Mouse (Mus musculus): ENCODE data around the gene Fau.
A peak's percentile ranks its signal among the peaks of the same experiment; 100 is the strongest.

Fau gene

GRCm38 (mm10) chr19:6070571-6071250, 13.1 kb downstream of the Fau start:
- DNase-seq (ENCODE audit: low read depth, low spot score): no peak

GRCm38 (mm10) chr19:6071261-6071660, 13.6 kb downstream of the Fau start:
- no peak for DNase-seq (ENCODE audit: low read depth, low spot score)

- DNase-seq (ENCODE audit: low read depth, low spot score): no peak
Measured at GRCm38 (mm10) chr19:6073889-6074288, 16.2 kb downstream of the Fau start.

- peak; percentile 90 for DNase-seq (ENCODE audit: low read depth, low spot score)
Measured at GRCm38 (mm10) chr19:6076564-6077393, 19.1 kb downstream of the Fau start, which contains the start of gene Vps51. TSS of gene Vps51 (minus strand) at chr19:6077231.

DNA sequence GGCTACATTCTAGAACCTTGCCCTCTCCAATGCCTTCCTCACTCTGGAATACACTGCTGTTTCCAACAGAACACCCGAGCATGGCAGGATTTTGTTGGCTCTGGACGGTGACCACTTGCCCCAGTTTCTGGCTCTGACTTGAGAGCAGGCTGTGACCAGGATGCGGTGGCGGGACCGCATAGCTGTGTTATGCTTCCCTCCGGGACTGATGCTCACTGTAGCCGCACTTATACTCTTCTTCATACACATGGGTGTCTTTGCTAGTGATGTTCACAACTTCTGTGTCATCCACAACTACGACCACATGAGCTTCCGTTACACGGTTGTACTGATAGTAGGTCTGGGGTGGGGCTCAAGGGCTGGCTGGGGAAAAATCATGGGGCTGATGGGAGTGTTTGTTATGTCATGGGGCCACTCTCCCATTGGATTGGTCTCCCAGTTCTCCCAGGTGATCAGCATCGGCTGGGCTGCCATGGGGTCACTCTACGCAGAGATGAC, 22.4 kb downstream of the Fau start, which contains the start of gene Tmem262:
Gene Tmem262 (plus strand): TSS at position 51 of the 498 bp plus-strand sequence.
- no peak for DNase-seq (ENCODE audit: low read depth, low spot score)

DNA sequence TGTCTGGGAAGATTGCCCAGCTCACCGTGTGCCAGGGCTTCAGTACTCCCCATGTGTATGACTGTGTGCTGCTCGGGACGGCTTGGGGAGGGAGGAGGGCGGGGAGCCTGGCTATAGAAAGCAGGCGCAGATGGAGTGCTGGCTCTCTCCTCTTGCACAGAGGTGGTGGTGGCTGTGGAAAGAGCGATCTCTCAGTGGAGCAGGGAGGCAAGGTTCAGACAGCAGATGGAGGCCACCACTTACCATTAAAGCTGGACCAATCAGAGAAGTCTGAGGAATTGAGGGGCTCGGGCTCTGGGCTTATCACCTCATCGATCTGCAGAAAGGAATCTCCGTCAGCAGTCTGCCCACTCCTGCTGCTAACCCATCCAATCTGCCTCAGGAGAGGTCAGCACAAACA, 24.5 kb downstream of the Fau start, which contains the start of gene Gm28374:
Gene Gm28374 (minus strand): TSS at position 101 of the 400 bp plus-strand sequence.
- DNase-seq (ENCODE audit: low read depth, low spot score): no peak

- peak; percentile 97 for DNase-seq (ENCODE audit: low read depth, low spot score)
Measured at GRCm38 (mm10) chr19:6084478-6085248, 27.0 kb downstream of the Fau start, which contains the start of the genes Zfpl1 and Cdca5. TSS of gene Zfpl1 (minus strand) at chr19:6084956. TSS of gene Cdca5 (plus strand) at chr19:6084983.

GRCm38 (mm10) chr19:6085417-6085879, 27.8 kb downstream of the Fau start:
- no peak for DNase-seq (ENCODE audit: low read depth, low spot score)

DNA sequence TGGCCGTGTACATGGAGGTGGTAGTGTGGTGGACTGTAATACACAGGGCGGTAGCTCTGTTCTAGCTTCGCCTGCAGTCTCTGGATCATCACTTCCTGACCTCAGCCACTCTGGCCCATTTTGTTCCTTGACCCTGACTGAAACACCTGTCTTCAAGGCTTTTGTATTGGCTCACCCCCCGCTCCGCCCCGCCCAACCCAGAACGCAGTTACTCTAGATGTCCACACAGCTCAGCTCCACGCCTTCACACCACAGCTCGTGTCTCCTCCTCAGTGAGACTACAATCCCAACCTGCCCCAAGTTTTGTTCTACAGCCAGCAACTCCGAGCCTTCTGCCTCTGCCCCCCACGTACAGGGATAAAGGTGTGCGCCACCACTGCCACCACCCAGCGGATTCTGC, 31.2 kb downstream of the Fau start:
- no peak for DNase-seq (ENCODE audit: low read depth, low spot score)

DNA sequence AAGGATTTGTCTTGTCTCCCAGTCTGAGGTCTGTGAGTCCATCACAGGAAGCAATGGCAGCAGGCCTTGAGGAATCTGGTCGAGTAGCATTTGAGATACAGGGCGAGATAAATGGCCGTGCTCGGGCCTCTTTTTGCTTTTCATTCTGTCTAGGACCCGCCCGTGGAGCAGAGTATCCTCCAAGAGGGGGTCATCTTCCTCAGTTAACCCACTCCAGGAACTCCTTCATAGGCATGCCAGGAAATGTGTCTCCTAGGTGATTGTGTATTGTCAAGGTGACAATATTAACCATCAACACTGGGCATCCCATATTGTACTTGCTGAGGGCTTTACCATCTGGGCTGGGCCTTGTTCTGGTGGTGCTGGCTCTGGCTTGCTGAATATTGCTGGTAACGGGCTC, 36.5 kb downstream of the Fau start, which contains the start of gene AC131692.1:
Gene AC131692.1 (plus strand): TSS at position 301 of the 400 bp plus-strand sequence.
- DNase-seq (ENCODE audit: low read depth, low spot score): no peak

DNA sequence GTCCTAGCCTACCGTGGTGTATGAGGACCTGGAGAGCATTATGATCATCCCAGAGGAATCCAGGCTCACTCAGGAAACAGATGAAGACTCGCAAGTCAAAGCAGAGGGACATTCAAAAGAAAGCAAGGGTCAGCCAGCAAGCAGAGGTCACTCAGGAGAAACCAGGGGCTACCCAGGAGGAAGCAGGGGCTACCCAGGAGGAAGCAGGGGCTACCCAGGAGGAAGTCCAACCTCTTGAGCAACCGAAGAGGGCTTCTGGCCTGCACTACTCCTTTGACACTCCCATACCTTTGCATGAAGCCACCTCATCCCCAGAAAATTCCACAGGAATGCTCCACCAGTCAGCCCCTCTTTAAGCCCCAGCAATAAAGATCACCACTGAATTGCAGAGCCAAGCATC, 40.2 kb downstream of the Fau start:
- DNase-seq (ENCODE audit: low read depth, low spot score): no peak

DNA sequence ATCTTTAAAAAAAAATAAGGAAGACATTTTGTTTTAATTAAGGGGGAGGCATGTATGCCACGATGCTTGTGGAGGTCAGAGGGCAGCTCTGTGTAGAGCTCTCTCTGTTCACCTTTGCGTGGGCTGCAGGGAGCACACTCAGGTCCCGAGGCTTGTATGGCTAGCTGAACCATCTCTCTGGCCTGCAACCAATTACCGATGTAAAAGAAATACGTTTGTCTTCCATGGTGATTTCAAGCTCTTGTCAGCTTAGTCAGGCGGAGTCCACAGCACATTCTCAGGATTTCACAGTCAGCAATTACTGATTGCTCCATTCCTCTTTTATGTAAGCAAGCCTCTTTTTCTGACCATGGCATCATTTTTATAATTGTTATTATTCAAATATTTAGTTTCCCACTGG, 43.5 kb downstream of the Fau start:
- no peak for DNase-seq (ENCODE audit: low read depth, low spot score)

GRCm38 (mm10) chr19:6102169-6102853, 44.7 kb downstream of the Fau start:
- DNase-seq (ENCODE audit: low read depth, low spot score): no peak

GRCm38 (mm10) chr19:6104476-6104875, 46.8 kb downstream of the Fau start:
- no peak for DNase-seq (ENCODE audit: low read depth, low spot score)

DNA sequence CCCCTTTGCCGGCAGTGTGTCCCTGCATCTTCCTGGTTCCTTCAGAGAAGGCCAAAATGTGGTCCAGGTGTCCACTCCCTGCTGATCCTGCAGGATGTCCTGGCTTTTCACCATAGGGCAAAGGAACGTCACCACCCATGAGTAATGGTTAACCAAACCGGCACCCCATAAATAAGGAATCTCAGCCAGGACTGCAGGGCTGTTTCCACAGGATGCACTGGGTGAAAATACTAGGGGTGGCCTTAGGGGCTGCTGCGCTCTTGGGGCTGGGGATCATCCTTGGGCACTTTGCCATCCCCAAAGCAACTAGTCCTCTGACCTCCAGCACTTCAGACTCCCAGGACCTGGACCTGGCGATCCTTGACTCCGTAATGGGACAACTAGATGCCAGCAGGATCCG, 47.9 kb downstream of the Fau start, which contains the start of gene Naaladl1:
Gene Naaladl1 (plus strand): TSS at position 197 of the 400 bp plus-strand sequence.
- no peak for DNase-seq (ENCODE audit: low read depth, low spot score)

Measured in retina, adult 2 months (tissue).